Mouse (Mus musculus) bone marrow macrophage, adult 2 months (primary cell): ENCODE results near the gene E130114P18Rik.

Experiments used
- CTCF ChIP-seq: IDR thresholded peaks from 2 replicates; pipeline ENCODE4 v1.5.1; 2012; ENCODE audit warnings: low read depth, mild to moderate bottlenecking, low read length, moderate library complexity
- POLR2A ChIP-seq: IDR thresholded peaks from 2 replicates; pipeline ENCODE4 v1.6.1; 2012; ENCODE audit warnings: mild to moderate bottlenecking, low read depth, low read length, borderline replicate concordance

DNA sequence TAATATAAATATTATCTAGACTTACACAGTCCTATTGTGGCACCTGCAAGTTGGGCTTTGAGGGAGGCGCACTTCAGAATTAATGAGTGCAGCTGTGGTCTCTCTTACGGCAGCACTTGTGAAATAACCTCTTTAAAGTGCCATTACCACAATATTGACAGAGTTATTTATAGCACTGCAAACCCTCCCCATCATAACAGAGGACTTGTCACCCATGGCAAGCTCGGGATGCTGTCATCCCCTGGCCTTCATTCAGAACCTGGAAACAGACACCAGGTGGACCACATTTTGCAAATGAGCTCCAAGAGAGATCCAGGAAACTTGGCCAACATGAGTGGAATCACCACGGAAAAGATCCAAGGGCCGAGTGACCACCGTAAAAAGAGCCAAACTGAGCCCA lies 63.3 kb downstream of the E130114P18Rik start:
- no peak for TF ChIP-seq POLR2A
- no peak for TF ChIP-seq CTCF
